Mouse (Mus musculus) urinary bladder, postnatal 14 days (tissue): ENCODE data around the gene Cd86.
A peak's percentile ranks its signal among the peaks of the same experiment; 100 is the strongest.

Experiments
- DNase-seq: peaks from one replicate; pipeline ENCODE4 v3.0.0; 2021; ENCODE audit warnings: low spot score

Gene Cd86

GRCm38 (mm10) chr16:36598265-36598664 lies 67.6 kb downstream of the Cd86 start:
- DNase-seq: no peak

GRCm38 (mm10) chr16:36596671-36597410 lies 69.0 kb downstream of the Cd86 start:
- DNase-seq: no peak

- no peak for DNase-seq
Observed at GRCm38 (mm10) chr16:36589898-36590297, 76.0 kb downstream of the Cd86 start.

GRCm38 (mm10) chr16:36587971-36588370 lies 77.9 kb downstream of the Cd86 start:
- no peak for DNase-seq

- DNase-seq: no peak
Observed at GRCm38 (mm10) chr16:36582073-36582472, 83.8 kb downstream of the Cd86 start.

GRCm38 (mm10) chr16:36571942-36572341 lies 93.9 kb downstream of the Cd86 start:
- peak; percentile 13 for DNase-seq

GRCm38 (mm10) chr16:36561386-36562338 lies 104.2 kb downstream of the Cd86 start, which contains the start of gene Casr:
Gene Casr, minus strand, starts transcription at chr16:36562141.
- no peak for DNase-seq

- DNase-seq: no peak
Observed at GRCm38 (mm10) chr16:36559573-36559972, 106.3 kb downstream of the Cd86 start.

GRCm38 (mm10) chr16:36555672-36556165 lies 110.2 kb downstream of the Cd86 start:
- no peak for DNase-seq
